Mouse (Mus musculus): ENCODE results near the gene Olfr693. TPM values are rescaled to one million over a fixed set of nuclear protein-coding genes. Genes with fewer than 3 reads are reported as not detected.

Gene Olfr693
- polyA plus RNA-seq, 1 experiment from 2014 or later = not detected

DNA sequence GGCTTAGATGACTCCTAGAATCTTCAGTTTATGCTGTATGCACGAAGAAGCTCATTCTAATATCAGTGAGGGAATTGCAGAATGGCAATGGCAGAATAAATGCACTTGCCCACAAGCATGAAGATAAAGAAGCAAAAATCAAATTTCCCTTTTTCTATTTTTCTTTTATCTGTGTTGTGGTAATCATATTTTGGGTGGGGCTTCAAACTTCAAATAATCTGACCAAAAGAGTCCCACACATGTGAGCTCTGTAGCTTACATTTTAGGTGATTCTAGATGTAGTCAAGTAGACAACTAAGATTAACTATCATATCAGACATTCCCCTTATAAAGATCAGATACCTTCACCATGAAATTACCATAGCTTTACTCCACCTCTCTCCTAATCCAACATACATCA is 30.6 kb downstream of the Olfr693 start:
- in situ Hi-C loops (cut with MboI; ENCODE audit: low pct_unique_long_range_greater_than_20kb) = no loop called here
- ChIA-PET POLR2A (no interaction called here), CTCF (no interaction called here)
- TF ChIP-seq CTCF (IDR thresholded peaks at IDR 0.05) = no peak
- DNase-seq (ENCODE audit: low read depth, low spot score) (no peak), ATAC-seq (no peak)
- no peaks in the 10 kb centered on the region for H3K27me3 ChIP-seq

DNA sequence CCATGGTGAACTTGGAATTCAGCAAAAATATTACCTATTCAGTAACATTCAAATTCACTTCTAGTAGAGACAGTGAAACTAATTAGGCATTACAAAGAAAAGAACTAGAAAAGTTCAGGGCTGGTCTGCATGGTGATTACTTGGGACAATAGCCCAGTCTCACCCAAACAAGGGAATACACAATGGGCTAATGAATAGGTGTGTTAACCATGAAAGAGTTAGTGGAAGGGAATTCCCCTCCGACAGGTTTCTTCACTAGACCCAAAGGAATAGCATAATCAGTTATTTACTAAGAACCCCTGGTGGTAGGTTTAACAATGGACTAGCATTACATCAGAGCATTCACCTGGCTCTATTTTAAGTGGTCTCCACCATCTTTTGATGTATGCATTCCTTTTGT is 35.1 kb downstream of the Olfr693 start:
- H3K27me3 ChIP-seq = no peaks in the 10 kb centered on the region
- no peak for ATAC-seq
- DNase-seq (ENCODE audit: low read depth, low spot score) = no peak
- ChIA-PET POLR2A (no interaction called here), CTCF (no interaction called here)
- TF ChIP-seq CTCF (IDR thresholded peaks at IDR 0.05) = no peak
- in situ Hi-C loops (cut with MboI; ENCODE audit: low pct_unique_long_range_greater_than_20kb) = no loop called here

- DNase-seq (ENCODE audit: low read depth, low spot score) (no peak), ATAC-seq (no peak)
- ChIA-PET POLR2A (no interaction called here), CTCF (no interaction called here)
- no peak for TF ChIP-seq CTCF (IDR thresholded peaks at IDR 0.05)
- in situ Hi-C loops (cut with MboI; ENCODE audit: low pct_unique_long_range_greater_than_20kb) = no loop called here
- H3K27me3 ChIP-seq = no peaks in the 10 kb centered on the region
Measured at GRCm38 (mm10) chr7:106644222-106644870, 36.0 kb downstream of the Olfr693 start.

GRCm38 (mm10) chr7:106640839-106641238 is 39.5 kb downstream of the Olfr693 start:
- DNase-seq (ENCODE audit: low read depth, low spot score) (no peak), ATAC-seq (no peak)
- no peak for TF ChIP-seq CTCF (IDR thresholded peaks at IDR 0.05)
- H3K27me3 ChIP-seq = no peaks in the 10 kb centered on the region
- in situ Hi-C loops (cut with MboI; ENCODE audit: low pct_unique_long_range_greater_than_20kb) = no loop called here
- POLR2A ChIA-PET = no interaction called here
- CTCF ChIA-PET = no interaction called here

- no peak for DNase-seq (ENCODE audit: low read depth, low spot score)
- no peak for TF ChIP-seq CTCF (IDR thresholded peaks at IDR 0.05)
- H3K27me3 ChIP-seq = no peaks in the 10 kb centered on the region
- ChIA-PET CTCF (interaction anchor here (1.0 kb wide), 1 partner anchor 21 kb away, joined by 3 read pairs; no protein-coding TSS in a partner anchor), POLR2A (no interaction called here)
- in situ Hi-C loops (cut with MboI; ENCODE audit: low pct_unique_long_range_greater_than_20kb) = no loop called here
- no peak for ATAC-seq
Measured at GRCm38 (mm10) chr7:106635560-106635959, 44.8 kb downstream of the Olfr693 start.

Other genes with a start within 250 kb of the Olfr693 start
- gene Olfr694, start 11.2 kb upstream of the Olfr693 start, polyA plus RNA-seq (2021) = not detected
- not detected for gene Olfr695, start 35.8 kb upstream of the Olfr693 start, polyA plus RNA-seq (2021)
- gene Olfr697, start 61.9 kb upstream of the Olfr693 start, polyA plus RNA-seq (2021) = not detected
- not detected for gene Olfr698, start 74.8 kb upstream of the Olfr693 start, polyA plus RNA-seq (2021)
- gene Olfr699, start 112.6 kb upstream of the Olfr693 start, polyA plus RNA-seq (2021) = not detected
- not detected for gene Olfr700, start 128.2 kb upstream of the Olfr693 start, polyA plus RNA-seq (2021)
- 0.04 TPM for gene Olfr701, start 133.5 kb upstream of the Olfr693 start, polyA plus RNA-seq (2021)
- gene Olfr702, start 153.3 kb upstream of the Olfr693 start, polyA plus RNA-seq (2021) = 0.05 TPM
- gene Olfr703, start 162.8 kb upstream of the Olfr693 start, polyA plus RNA-seq (2021) = not detected
- gene Olfr704, start 182.6 kb upstream of the Olfr693 start, polyA plus RNA-seq (2021) = not detected
- gene Olfr705, start 196.3 kb upstream of the Olfr693 start, polyA plus RNA-seq (2021) = not detected
- not detected for gene Olfr706, start 207.6 kb upstream of the Olfr693 start, polyA plus RNA-seq (2021)
- not detected for gene Olfr707, start 220.7 kb upstream of the Olfr693 start, polyA plus RNA-seq (2021)
- not detected for gene Olfr1532-ps1, start 227.4 kb upstream of the Olfr693 start, polyA plus RNA-seq (2021)

Measured in Patski (cell line).